19 mouse cellular contexts compared by ENCODE assay signal in the genomic region with DNA sequence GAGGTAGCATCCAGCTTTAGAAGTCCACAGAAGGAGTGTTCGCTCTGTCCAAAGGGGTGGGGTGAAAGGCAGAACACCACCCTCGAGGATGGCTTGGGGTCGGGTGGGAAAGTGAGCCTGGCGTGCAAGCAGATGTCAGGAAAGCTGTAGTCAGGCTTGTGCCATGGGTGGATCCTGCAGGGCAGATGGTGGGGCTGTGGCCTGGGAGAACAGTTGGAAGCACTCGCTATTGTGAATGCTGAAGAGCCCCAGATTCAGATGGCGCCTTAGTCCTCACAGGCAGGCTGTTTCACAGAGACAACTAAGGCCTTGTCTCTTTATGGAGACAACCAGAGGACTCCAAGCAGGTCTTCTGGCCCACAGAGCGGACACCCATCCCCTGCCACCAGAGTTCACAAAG. TPM values are rescaled to one million over a fixed set of nuclear protein-coding genes. Genes with fewer than 3 reads are reported as not detected.
"Had no signal": no experiment of that assay in that cellular context is flagged by ENCODE, and none has a peak within 500 bp of the region (broad histone marks: within the 10 kb centered on the region; RNA-seq: fewer than 3 reads in every experiment).

No protein-coding gene starts in this region.

- H3K36me3 ChIP-seq: limb, embryonic 12.5 days; liver, embryonic 13.5 days; lung, embryonic 15.5 days; midbrain, embryonic 12.5 days; stomach, embryonic 15.5 days had no signal

- H3K4me1 ChIP-seq: liver, embryonic 13.5 days; stomach, embryonic 15.5 days had no signal

- H3K4me3 ChIP-seq: limb, embryonic 12.5 days; liver, embryonic 13.5 days; lung, embryonic 15.5 days; megakaryocyte, embryonic 14.5 days; midbrain, embryonic 12.5 days; myocyte; neural tube, embryonic 15.5 days; stomach, embryonic 15.5 days had no signal

- ATAC-seq: intestine, postnatal 0 days; liver, postnatal 0 days had no signal

- H3K9me3 ChIP-seq: limb, embryonic 12.5 days; liver, embryonic 13.5 days; lung, embryonic 15.5 days; megakaryocyte, embryonic 14.5 days; midbrain, embryonic 12.5 days; neural tube, embryonic 15.5 days; stomach, embryonic 15.5 days had no signal

- H3K27me3 ChIP-seq: lung, embryonic 15.5 days; stomach, embryonic 15.5 days had no signal

- H3K27ac ChIP-seq: limb, embryonic 12.5 days; liver, embryonic 13.5 days; lung, embryonic 15.5 days; macrophage; midbrain, embryonic 12.5 days; neural tube, embryonic 15.5 days; stomach, embryonic 15.5 days had no signal

- DNase-seq: kidney, adult 9 months; kidney, postnatal 10 days; kidney, postnatal 4 days; liver; liver, embryonic 13.5 days; liver, postnatal 0 days; lung, postnatal 14 days; right cerebral cortex, postnatal 4 days; thymus, adult 2 months; thymus, postnatal 25 days had no signal

- H3K4me2 ChIP-seq: limb, embryonic 12.5 days; liver, embryonic 13.5 days; lung, embryonic 15.5 days; midbrain, embryonic 12.5 days; neural tube, embryonic 15.5 days; stomach, embryonic 15.5 days had no signal

- H3K9ac ChIP-seq: limb, embryonic 12.5 days; liver, embryonic 13.5 days; liver, postnatal 0 days; lung, embryonic 15.5 days; midbrain, embryonic 12.5 days; neural tube, embryonic 15.5 days; stomach, embryonic 15.5 days had no signal

RNA-seq across cellular contexts. Expression of a gene that starts 29.0 kb away (rescaled TPM):
- polyA plus RNA-seq: myocyte had no signal
